Mouse (Mus musculus) liver, postnatal 0 days (tissue): Measurements from ENCODE around the gene Atxn10.

ENCODE experiments used
- CTCF ChIP-seq: sonication (generic); IDR thresholded peaks from 2 replicates; pipeline ENCODE4 v1.5.1; 2016; ENCODE audit warnings: antibody characterized with exemption, low read depth
- EP300 ChIP-seq: IDR thresholded peaks from 2 replicates; pipeline ENCODE4 v1.6.1; 2016; ENCODE audit warnings: antibody characterized with exemption, low read depth, mild to moderate bottlenecking

GRCm38 (mm10) chr15:85503127-85503526 is 167.1 kb downstream of the Atxn10 start, which contains the start of gene 7530416G11Rik:
- no peak for TF ChIP-seq CTCF
- no peak for TF ChIP-seq EP300
